Mouse (Mus musculus) cerebellum, adult 18-20 months (tissue): ENCODE measurements around the gene Apba3.
"Not testable (repeated sequence)": the region's sequence is repeated elsewhere in the genome, so short reads cannot be mapped to it uniquely, and the experiment has no call there.

ENCODE experiments used
- DNase-seq, 2 experiments: peaks; one replicate each; pipeline ENCODE4 v3.0.0; 2021

Apba3 gene

DNA sequence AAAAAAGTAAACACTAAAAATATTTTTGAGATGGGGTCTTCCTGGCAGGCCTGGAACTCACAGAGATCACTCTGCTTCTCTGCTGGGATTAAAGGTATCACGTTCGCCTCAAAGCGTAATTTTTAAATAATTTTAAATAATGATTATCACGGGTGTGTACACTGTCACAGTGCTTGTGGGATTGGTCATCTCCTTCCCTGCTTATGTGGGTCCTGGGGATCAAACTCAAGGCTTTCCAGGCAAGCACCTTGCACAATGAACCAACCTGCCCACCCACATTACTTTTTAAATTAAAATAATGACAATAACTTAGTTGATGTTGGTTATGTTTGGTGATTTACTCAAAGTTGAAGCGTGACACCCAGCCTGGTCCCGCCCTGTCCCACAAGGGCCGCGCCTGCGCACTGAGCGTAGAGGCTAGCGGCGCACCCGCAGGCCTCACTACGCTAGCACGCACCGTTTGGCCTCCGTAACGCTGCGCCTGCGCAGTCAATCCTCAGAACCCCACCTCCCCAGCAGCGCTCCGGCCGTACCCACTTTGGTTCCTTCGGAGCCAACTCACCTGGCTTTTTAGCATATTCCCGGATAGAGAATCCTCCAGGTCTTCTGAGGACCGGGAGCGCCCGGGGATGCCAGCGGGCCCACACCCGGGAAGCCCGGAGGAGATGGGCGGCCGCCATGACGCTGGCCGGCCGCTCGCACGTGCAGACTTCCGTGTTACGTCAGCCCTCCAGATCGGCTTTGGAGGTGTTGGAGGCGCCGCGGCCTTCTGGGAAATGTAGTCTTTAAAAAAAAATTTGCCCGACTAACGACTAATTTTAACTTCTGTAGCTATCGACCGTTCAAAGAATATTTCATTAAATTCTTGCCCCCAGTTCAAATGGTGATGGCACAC, at the start of gene Apba3, which contains the start of gene Mrpl54:
Gene Apba3 (plus strand): TSS at position 750 of the 895 bp plus-strand sequence.
Gene Mrpl54 (minus strand): TSS at position 724 of the 895 bp plus-strand sequence.
- peak; percentile 96 to 99 for DNase-seq

DNA sequence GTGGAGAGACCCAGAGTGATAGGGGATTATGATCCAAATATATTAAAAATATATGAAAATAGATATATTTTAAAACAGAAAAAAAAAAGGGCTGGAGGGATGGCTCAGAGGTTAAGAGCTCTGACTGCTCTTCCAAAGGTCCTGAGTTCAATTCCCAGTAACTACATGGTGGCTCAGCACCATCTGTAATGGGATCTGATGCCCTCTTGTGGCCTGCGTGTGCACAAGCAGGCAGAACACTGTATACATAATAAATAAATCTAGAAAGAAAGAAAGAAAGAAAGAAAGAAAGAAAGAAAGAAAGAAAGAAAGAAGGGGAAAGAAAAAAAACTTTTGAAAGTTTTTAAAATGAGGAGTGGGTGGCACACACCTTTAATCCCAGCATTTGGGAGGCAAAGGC, 49.5 kb upstream of the Apba3 start:
- DNase-seq: peak in 1 of 2 experiments; percentile 39

GRCm38 (mm10) chr10:81217964-81218363, 48.8 kb upstream of the Apba3 start:
- DNase-seq: peak; percentile 70 to 79

DNA sequence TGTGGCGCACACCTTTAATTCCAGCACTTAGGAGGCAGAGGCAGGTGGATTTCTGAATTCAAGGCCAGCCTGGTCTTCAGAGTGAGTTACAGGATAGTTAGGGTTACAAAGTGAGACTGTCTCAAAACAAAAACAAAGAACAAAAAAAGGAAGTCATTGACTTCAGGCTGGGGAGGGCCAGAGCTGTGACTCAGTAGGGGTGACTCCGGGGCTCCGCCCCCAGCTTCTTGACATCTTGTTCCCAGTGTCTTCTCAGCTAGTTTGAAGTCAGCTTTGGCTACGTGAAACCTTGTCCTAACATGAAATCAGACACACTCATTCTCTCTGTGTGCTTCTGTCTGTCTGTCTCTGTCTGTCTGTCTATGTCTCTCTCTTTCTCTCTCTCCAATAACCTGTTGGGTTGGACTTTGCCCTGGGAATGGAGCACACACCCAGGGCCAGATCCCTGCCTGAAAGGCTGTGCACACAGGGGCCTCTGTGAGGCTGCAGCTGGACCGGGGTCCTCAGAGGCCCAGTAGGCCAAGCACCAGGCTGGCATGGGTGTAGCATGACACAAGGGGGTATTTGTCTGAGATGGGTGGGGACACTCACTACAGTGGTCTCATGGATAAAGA, 45.3 kb upstream of the Apba3 start:
- no peak for DNase-seq

DNA sequence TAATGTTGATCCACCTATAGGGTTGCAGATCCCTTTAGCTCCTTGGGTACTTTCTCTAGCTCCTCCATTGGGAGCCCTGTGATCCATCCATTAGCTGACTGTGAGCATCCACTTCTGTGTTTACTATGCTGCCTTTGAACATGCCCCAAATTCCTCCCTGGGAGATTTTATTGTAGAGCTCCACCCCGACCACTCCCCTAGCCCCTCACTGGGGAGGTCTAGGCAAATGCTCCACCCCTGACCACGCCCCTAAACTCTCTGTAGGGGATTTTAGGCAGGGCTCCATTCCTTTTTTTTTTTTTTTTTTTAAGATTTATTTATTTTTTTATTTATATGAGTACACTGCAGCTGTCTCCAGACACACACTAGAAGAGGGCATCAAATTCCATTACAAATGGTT, 43.0 kb upstream of the Apba3 start:
- not testable (repeated sequence) for DNase-seq

- peak; percentile 51 to 66 for DNase-seq
Observed at GRCm38 (mm10) chr10:81229735-81230437, 36.9 kb upstream of the Apba3 start.

- peak; percentile 85 to 92 for DNase-seq
Observed at GRCm38 (mm10) chr10:81230438-81231332, 36.1 kb upstream of the Apba3 start, which contains the start of gene Atcay. Gene Atcay (minus strand): TSS chr10:81230833.

DNA sequence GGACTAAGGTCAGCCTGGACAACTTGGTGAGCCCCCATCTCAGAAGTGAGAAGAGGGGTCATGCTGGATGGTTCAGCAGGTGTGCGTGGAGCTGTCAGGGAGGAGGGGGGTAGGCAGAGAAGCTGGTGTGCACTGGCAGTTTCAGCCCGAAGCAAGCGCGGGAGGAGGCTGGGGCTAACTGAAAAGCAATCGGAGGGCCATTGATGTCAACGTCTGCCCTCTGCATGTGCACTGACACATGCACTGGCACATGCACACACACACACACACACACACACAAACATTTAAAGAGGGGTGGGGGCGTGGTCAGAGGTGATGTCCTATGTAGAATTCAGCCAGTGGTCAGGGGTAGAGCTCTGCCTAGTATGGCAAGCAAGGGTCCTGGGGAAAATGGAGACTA, 35.3 kb upstream of the Apba3 start:
- DNase-seq: peak in 1 of 2 experiments; percentile 31

DNA sequence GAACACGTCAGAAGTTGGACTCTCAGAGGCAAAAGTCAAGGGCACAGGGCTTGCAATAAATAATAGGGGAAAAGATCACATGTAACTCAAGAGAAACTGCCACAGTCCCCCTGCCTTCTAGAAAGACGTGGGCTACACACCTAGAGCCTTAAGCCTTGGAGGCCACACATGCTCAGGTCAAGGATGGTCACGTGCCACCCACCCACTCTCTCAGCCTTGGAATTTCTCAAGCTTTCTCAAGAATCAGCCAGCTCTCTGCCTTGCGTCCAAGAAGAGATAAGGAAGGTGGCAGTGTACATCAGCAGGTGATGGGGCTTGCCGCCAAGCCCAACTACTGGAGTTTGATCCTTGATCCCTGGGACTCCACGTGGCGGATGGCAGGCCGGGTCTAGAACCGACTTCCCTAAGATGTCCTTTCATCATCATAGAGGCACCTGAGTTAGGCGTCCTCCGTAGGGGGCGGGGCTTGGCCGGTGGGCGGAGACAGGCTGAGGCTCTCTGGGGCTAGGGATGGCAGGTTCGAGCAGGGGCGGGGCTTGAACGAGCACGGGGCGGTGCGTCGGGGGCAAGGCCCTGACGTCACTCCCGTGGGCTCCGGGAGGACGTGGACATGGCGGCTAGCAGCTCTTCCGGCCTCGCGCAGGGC, 34.1 kb upstream of the Apba3 start, which contains the start of gene Zfr2:
Gene Zfr2 (plus strand): TSS at position 576 of the 646 bp plus-strand sequence.
- peak; percentile 96 to 97 for DNase-seq

- DNase-seq: no peak
Observed at GRCm38 (mm10) chr10:81233226-81233585, 33.6 kb upstream of the Apba3 start.

DNA sequence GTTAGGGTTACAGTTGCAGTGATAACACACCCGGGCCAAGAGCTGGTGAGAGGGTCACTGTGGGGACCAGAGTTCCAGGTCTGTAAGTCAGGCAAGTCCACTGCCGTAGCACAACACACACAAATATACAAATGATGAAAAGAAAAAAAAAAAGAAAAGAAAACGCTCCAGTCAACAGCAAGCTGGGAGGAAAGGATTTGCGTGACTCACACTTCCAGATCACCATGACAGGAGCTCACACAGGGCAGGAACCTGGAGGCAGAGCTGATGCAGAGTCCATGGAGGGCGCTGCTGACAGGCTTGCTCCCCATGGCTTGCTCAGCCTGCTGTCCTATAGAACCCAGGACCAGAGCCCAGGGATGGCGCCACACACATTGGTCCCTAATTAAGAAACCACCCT, 32.6 kb upstream of the Apba3 start:
- DNase-seq: no peak

GRCm38 (mm10) chr10:81236471-81237268, 30.1 kb upstream of the Apba3 start:
- no peak for DNase-seq

- no peak for DNase-seq
Observed at GRCm38 (mm10) chr10:81238618-81239017, 28.1 kb upstream of the Apba3 start.

- peak in 1 of 2 experiments; percentile 68 for DNase-seq
Observed at GRCm38 (mm10) chr10:81240876-81241275, 25.9 kb upstream of the Apba3 start.

DNA sequence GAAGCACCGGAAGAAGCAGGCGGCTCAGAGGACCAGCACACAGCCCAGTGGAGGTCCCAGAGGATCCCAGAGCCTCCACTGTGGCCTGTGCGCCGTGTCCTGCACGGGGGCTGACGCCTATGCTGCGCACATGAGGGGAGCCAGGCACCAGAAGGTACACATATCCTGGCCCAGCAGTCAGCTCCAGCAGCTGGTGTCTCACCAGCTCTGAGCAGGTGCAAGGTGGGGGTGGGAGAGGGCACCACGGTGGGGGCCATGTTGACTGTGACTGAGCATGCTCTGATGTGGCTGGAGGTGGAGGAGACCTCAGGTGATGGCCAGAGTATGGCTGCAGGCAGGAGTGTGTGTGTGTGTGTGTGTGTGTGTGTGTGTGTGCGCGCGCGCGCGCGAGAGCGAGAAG, 24.7 kb upstream of the Apba3 start:
- no peak for DNase-seq

GRCm38 (mm10) chr10:81244146-81244545, 22.6 kb upstream of the Apba3 start:
- no peak for DNase-seq

DNA sequence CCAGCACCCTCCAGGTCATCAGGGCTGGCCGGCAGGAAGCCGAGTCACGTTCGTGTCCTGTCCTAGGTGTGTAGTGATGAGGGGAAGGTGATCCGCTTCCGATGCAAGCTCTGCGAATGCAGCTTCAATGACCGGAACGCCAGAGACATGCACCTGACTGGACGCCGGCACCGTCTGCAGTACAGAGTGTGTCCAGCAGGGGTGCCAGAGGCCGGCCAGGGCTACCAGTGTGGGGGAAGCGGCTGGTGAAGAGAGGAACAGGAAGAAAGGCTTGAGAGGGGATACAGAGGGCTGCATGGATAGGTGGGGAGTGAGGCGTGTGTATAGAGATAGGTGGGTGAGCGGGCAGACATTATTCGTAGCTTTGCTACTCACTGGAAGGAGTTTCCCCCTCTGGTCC, 22.2 kb upstream of the Apba3 start:
- peak; percentile 83 to 90 for DNase-seq

GRCm38 (mm10) chr10:81245166-81245565, 21.6 kb upstream of the Apba3 start:
- DNase-seq: no peak

- no peak for DNase-seq
Observed at GRCm38 (mm10) chr10:81247804-81248203, 19.0 kb upstream of the Apba3 start.

- DNase-seq: no peak
Observed at GRCm38 (mm10) chr10:81249442-81249841, 17.3 kb upstream of the Apba3 start.
